Mouse (Mus musculus) neural tube, embryonic 14.5 days (tissue): Measurements from ENCODE around the gene Sipa1l3. TPM values are rescaled to one million over a fixed set of nuclear protein-coding genes. Genes with fewer than 3 reads are reported as not detected.

ENCODE experiments used
- ATAC-seq: fragments of 200-750 bp; cut with Nextera tagmentation; 2 replicates; pipeline ENCODE4 v1.8.0; 2017; ENCODE audit warnings: low read depth, mild to moderate bottlenecking, moderate TSS enrichment, moderate library complexity
- H3K27ac ChIP-seq: fragments of 300-500 bp; sonication (generic); 2 replicates; pipeline ENCODE4 v1.5.1; 2014; ENCODE audit warnings: low read depth, mild to moderate bottlenecking, control low read depth, low read length, moderate library complexity, mixed read lengths
- H3K27me3 ChIP-seq: fragments of 300-500 bp; sonication (generic); 2 replicates; pipeline ENCODE4 v1.6.1; 2014; ENCODE audit warnings: low read length; ENCODE audit not compliant: control insufficient read depth, insufficient read depth
- H3K36me3 ChIP-seq: fragments of 300-500 bp; sonication (generic); 2 replicates; pipeline ENCODE4 v1.6.1; 2014; ENCODE audit warnings: low read length, mixed read lengths; ENCODE audit not compliant: control insufficient read depth, insufficient read depth
- H3K4me1 ChIP-seq: fragments of 300-500 bp; sonication (generic); 2 replicates; pipeline ENCODE4 v1.6.1; 2014; ENCODE audit warnings: low read length; ENCODE audit not compliant: control insufficient read depth, insufficient read depth
- H3K4me2 ChIP-seq: fragments of 300-500 bp; sonication (generic); 2 replicates; pipeline ENCODE4 v1.6.1; 2014; ENCODE audit warnings: mild to moderate bottlenecking, low read depth, low read length, control low read depth
- H3K4me3 ChIP-seq: fragments of 300-500 bp; sonication (generic); 2 replicates; pipeline ENCODE4 v1.5.1; 2014; ENCODE audit warnings: low read depth, low read length, control low read depth, mixed read lengths
- H3K9ac ChIP-seq: fragments of 300-500 bp; sonication (generic); replicated peaks from 2 replicates; pipeline ENCODE4 v1.6.1; 2014; ENCODE audit warnings: low read depth, mild to moderate bottlenecking, control low read depth, low read length, mixed read lengths
- H3K9me3 ChIP-seq: fragments of 300-500 bp; sonication (generic); 2 replicates; pipeline ENCODE4 v1.6.1; 2016; ENCODE audit warnings: low read length; ENCODE audit not compliant: control insufficient read depth
- WGBS: fragments of 180-500 bp; shearing (Covaris S2); extraction: QIAGEN DNeasy Blood & Tissue Kit; methylation state at CpG from one replicate; pipeline ENCODE4 v1.1.7; 2014; 5-methylcytosine and 5-hydroxymethylcytosine counted together
- polyA plus RNA-seq: library from polyadenylated mRNA; unstranded; fragments of >200 nt; fragmentation: Nextera tagmentation; extraction: Ambion mirVana; gene quantifications from 2 replicates; pipeline ENCODE4 v1.2.1, GENCODE M21; 2014

Sipa1l3 gene
- polyA plus RNA-seq, 1 experiment from 2014 or later = 22.1 TPM

- Histone ChIP-seq H3K36me3 (no peaks in the 10 kb centered on the region), H3K9ac (no peak overlapping the region), H3K4me3 (no peak overlapping the region), H3K27me3 (no peaks in the 10 kb centered on the region), H3K27ac (no peak overlapping the region), H3K4me1 (no peaks in the 10 kb centered on the region), H3K4me2 (no peak overlapping the region), H3K9me3 (no peaks in the 10 kb centered on the region)
- 85% methylated on average over 14 of the region's 14 CpGs for WGBS
- ATAC-seq = no peak
Observed at GRCm38 (mm10) chr7:29438204-29438603, 80.2 kb downstream of the Sipa1l3 start.

DNA sequence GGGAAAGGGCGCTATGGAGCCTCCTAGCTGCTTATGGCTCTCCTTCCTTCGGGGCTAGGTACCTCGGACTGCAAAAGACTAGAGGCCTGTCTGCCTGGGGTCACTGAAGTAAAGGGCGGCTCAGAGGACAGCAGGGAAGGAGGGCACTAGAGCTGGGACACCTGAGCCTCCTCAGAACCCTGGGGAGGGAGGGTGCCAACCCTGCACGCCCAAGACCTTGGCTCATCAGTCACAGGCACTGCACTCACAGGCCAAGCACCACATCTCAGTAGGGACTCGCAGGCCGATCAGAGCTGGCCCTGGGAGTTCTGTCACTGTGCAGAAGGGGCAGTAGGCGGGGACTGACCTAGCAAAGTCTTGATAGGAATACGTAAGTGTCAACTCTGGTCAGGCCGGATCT lies 81.4 kb downstream of the Sipa1l3 start:
- no peaks in the 10 kb centered on the region for H3K36me3 ChIP-seq
- no peaks in the 10 kb centered on the region for H3K27me3 ChIP-seq
- 73% methylated on average over 10 of the region's 10 CpGs for WGBS
- no peaks in the 10 kb centered on the region for H3K9me3 ChIP-seq
- H3K9ac ChIP-seq = no peak overlapping the region
- no peak overlapping the region for H3K27ac ChIP-seq
- H3K4me3 ChIP-seq = no peak overlapping the region
- 0 out of 2 replicates have a peak, but pooled peaks cover 2% of the 10 kb centered on the region for H3K4me1 ChIP-seq
- H3K4me2 ChIP-seq = no peak overlapping the region
- ATAC-seq = no peak

- no peak overlapping the region for H3K4me2 ChIP-seq
- ATAC-seq = no peak
- H3K27ac ChIP-seq = no peak overlapping the region
- WGBS = 82% methylated on average over 9 of the region's 9 CpGs
- H3K36me3 ChIP-seq = no peaks in the 10 kb centered on the region
- H3K4me3 ChIP-seq = no peak overlapping the region
- no peaks in the 10 kb centered on the region for H3K9me3 ChIP-seq
- H3K9ac ChIP-seq = no peak overlapping the region
- H3K4me1 ChIP-seq = peaks cover 16% of the 10 kb centered on the region; the same call in 1 of the 2 replicates
- no peaks in the 10 kb centered on the region for H3K27me3 ChIP-seq
Observed at GRCm38 (mm10) chr7:29434313-29435035, 84.0 kb downstream of the Sipa1l3 start.

DNA sequence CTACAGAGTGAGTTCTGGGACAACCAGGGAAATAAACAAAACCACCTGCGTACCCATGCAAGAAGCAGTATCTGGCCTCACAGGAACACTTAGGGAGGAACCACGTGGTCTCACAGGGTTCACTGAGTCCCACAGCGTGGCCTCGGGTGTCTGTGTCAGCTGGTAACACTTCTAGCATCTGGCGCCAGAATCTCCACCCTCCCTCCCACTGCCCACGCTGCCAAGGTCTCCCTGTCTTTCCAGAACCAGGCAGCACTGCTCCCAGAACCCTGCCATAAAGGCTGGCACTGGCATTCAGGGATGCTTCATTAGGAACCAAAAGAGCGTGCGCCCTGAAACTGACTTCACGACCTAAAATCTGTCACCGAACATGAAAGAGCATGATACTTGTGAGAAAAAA lies 84.7 kb downstream of the Sipa1l3 start:
- Histone ChIP-seq H3K9ac (no peak overlapping the region), H3K4me2 (no peak overlapping the region), H3K4me3 (no peak overlapping the region), H3K9me3 (no peaks in the 10 kb centered on the region), H3K27me3 (no peaks in the 10 kb centered on the region), H3K36me3 (no peaks in the 10 kb centered on the region), H3K4me1 (peaks cover 16% of the 10 kb centered on the region; the same call in 1 of the 2 replicates), H3K27ac (no peak overlapping the region)
- 73% methylated on average over 10 of the region's 10 CpGs for WGBS
- ATAC-seq = no peak

DNA sequence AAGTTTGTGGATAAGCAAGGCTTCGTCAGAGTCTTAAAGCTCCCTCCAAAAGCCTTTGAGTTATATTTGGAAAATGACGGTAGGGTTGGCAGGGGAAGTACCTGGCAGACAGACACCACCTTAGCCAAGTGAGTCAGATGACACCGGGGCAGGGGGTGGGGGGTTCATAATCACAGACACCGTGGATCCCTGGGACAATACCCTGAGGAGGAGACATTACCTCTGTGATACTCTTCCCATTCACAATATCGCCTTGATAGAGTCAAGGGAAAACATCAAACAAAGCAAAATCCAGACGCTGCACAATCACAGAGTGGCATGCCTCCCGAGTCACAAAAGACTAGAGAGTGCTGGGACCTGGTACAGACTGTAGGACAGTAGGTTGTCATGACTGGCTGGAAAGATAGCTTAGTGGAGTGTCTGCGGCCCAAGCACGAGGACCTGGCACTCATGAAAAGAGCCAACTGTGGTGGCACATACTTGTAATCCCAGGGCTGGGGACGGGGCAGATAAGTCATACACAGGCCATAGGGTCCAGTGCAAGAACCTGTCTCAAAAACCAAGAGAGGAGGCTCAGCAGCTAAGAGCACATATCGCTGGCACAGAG lies 85.4 kb downstream of the Sipa1l3 start:
- peaks cover 16% of the 10 kb centered on the region; the same call in 1 of the 2 replicates for H3K4me1 ChIP-seq
- ATAC-seq = no peak
- no peaks in the 10 kb centered on the region for H3K9me3 ChIP-seq
- H3K4me3 ChIP-seq = no peak overlapping the region
- H3K27ac ChIP-seq = no peak overlapping the region
- WGBS = 73% methylated on average over 11 of the region's 11 CpGs
- H3K9ac ChIP-seq = no peak overlapping the region
- no peak overlapping the region for H3K4me2 ChIP-seq
- H3K27me3 ChIP-seq = no peaks in the 10 kb centered on the region
- no peaks in the 10 kb centered on the region for H3K36me3 ChIP-seq

DNA sequence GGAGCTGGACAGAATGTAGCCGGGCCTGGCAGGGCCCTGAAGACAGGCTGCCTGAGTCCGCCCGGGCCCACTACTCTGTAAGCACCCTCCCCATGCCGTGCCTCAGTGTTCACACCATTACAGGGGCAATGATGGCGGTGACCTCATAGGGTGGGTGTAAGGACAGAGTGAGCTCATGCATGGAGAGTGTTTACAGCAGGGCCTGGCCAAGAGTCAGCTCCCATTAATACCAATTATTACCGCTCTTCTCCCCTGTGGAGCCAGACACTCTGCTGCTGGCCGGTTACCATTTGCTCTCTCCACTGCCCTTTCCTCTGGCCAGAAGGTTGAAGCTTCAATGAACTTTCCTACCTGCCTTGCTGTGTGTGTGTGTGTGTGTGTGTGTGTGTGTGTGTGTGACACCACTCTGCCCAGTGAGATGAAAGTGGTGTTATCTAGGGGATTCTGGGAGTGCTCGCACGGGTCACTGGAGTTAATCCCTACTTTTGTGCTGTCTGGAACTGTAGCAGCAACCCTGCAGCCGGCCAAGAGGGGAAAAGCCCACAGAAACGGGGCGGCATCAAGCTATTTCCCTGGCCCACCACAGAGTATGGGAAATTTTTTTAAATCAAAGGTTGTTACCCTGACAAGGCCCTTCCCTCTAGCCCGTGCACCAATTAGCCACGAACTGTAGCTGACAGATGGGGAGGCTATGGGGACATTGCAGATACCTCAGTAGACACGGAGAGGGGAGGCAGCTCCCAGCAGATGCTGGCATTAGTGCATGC lies 86.1 kb downstream of the Sipa1l3 start:
- H3K4me2 ChIP-seq = no peak overlapping the region
- H3K27ac ChIP-seq = no peak overlapping the region
- H3K4me3 ChIP-seq = no peak overlapping the region
- peak; percentile 66 for ATAC-seq
- peaks cover 16% of the 10 kb centered on the region; the same call in 1 of the 2 replicates for H3K4me1 ChIP-seq
- H3K9me3 ChIP-seq = no peaks in the 10 kb centered on the region
- WGBS = 30% methylated on average over 15 of the region's 15 CpGs
- no peak overlapping the region for H3K9ac ChIP-seq
- no peaks in the 10 kb centered on the region for H3K27me3 ChIP-seq
- no peaks in the 10 kb centered on the region for H3K36me3 ChIP-seq

DNA sequence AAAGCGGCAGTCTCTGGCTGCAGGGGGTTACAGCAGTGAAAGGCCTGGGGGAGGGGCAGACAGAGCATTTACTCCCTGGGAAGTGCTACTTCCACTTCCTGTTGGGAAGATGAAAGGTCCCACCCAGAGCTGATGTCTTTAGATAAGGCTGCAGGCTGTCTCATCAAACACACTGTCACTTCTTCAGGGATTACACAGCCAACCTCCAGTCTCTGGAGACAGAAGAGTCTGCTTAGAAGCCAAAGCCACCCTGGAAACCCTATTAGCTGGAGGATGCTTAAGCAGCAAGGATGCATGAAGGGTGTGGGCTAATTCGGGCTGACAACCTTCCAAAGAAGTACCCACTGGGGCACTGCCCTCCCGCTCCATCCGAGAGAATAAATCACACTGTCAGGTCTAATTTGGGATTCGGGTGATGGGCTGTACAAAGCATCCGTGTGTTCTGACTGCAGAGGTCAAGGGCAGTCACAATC lies 87.7 kb downstream of the Sipa1l3 start:
- H3K4me2 ChIP-seq = no peak overlapping the region

GRCm38 (mm10) chr7:29426056-29426455 lies 92.4 kb downstream of the Sipa1l3 start:
- Histone ChIP-seq H3K4me2 (no peak overlapping the region), H3K4me1 (peaks cover 10% of the 10 kb centered on the region; the same call in 1 of the 2 replicates), H3K27me3 (no peaks in the 10 kb centered on the region), H3K9me3 (no peaks in the 10 kb centered on the region), H3K36me3 (no peaks in the 10 kb centered on the region), H3K27ac (no peak overlapping the region), H3K4me3 (no peak overlapping the region), H3K9ac (no peak overlapping the region)
- ATAC-seq = no peak
- WGBS = 89% methylated on average over 8 of the region's 8 CpGs

More for the DNA sequence above, 87.7 kb downstream of the Sipa1l3 start:
- H3K27me3 ChIP-seq = no peaks in the 10 kb centered on the region
- no peak overlapping the region for H3K4me3 ChIP-seq
- no peaks in the 10 kb centered on the region for H3K9me3 ChIP-seq
- no peaks in the 10 kb centered on the region for H3K36me3 ChIP-seq
- 5% methylated on average over 6 of the region's 6 CpGs for WGBS
- peaks cover 16% of the 10 kb centered on the region; the same call in 1 of the 2 replicates for H3K4me1 ChIP-seq
- H3K9ac ChIP-seq = no peak overlapping the region; the same call in none of the 2 replicates
- ATAC-seq = no peak
- H3K27ac ChIP-seq = no peak overlapping the region
